Mouse (Mus musculus): ENCODE results near the gene Scyl1.
A peak's percentile ranks its signal among the peaks of the same experiment; 100 is the strongest.

Gene Scyl1

DNA sequence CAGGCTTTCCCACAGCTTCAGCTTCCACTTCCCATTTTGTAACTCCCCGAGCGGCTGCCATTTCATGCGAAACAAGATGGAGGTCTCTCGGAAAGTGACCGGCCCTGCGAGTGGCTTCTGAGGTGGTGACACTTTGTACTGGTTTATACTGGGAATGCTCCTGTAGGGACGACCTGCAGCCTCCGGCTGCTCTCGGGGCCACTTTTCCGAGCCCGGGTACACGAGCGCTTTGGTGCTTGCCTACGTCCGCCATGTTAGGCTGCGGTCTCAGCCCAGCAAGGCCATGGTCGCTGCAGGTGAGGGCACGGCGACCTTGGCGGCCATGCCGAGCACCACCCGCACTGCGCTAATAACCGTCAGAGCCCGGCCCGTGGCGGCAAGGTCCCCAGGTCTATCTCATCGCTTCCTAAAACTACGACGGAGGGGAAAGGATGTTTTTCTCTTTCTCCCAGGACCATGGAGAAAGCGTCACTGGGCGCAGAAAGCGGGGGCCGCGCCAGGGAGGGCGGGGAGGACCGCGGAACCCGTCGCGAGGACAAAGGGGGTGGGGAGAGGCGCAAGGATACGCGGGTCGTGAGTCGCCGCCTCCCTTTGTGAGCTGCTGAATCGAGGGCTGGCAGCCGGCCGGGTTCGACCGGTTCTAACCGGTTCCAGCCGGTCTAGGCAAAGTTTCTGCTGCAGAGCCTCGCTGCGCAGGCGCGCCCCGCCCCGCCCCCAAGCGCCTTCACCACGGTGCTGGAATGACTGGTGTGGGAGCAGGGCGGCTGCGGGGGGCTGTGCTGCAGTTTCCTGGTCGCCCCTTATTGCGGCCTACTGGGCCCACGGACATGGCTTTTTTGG lies 32.0 kb upstream of the Scyl1 start:
- DNase-seq (ENCODE audit: low spot score in 2 of 2), result peak; percentile 99

DNA sequence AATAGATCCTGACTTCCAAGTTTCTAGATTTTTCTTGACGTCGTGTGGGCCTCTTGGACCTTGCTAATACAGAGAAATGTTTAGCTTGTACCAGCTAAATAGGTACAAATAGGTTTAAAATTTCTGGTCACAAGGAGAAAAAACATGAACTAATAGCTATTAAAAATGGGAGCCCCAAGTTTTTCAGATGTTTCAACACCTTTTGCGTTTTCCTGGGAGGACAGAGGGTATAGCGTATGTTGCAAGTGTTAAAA lies 31.5 kb upstream of the Scyl1 start:
- no peak for DNase-seq (ENCODE audit: low spot score in 2 of 2)

DNA sequence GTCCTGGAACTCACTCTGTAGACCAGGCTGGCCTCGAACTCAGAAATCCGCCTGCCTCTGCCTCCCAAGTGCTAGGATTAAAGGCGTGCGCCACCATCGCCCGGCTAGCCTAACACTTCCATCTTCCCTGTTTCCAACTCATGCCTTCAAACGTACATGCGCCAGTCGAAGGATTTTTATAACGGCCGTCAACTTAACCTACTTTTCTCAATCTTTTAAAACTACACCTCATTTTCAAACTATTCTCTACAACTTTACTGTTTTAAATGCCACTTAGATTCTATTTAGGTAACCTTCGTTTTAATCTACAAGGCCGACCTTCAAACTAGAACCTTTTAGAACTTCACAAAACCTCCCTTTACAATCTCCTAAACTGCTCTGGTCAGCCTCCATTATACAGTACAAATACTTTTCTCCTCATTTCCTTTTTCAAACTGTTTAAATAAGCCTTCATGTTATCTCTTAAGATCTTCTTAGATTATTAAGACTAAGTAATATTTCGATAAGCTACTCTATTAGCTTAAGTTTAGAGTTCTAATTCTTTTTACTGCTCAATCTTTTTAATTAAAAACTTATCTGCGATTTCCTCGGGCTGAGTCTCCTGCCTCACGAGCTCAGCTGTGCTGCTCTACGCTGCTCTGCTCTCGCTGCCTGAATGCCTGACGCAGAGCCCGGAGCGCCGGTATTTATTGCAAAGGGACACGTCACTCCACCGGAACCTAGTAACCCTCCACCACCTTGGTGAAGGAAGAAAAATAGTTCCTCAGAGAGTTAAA lies 31.0 kb upstream of the Scyl1 start:
- DNase-seq (ENCODE audit: low spot score in 2 of 2), result peak; percentile 97 to 98

DNA sequence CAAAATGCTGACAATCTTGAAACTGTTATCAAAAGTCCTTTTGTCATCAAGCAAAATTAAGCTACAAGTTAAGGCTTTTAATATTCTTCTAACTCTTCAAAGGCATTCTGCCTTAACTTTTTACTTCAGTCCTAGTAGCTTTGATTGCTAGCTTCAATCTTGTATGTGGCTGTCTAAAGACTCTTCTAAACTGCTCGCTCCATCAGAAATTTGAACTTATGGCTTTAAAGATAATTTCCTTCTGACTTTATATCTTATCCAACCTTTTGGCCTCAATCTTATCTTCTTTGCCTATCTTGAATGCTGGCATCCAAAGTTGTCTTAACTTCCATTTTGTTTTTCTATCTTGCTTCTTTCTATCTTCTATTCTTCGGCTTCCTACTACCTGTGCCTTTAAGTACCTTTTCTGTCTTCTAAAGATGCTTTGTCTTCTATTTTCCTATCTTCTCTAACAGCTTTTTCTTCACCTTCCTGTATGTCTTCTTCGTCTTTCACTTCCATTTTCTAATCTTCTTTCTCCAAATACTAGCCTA lies 30.3 kb upstream of the Scyl1 start:
- DNase-seq (ENCODE audit: low spot score in 2 of 2), result no peak

DNA sequence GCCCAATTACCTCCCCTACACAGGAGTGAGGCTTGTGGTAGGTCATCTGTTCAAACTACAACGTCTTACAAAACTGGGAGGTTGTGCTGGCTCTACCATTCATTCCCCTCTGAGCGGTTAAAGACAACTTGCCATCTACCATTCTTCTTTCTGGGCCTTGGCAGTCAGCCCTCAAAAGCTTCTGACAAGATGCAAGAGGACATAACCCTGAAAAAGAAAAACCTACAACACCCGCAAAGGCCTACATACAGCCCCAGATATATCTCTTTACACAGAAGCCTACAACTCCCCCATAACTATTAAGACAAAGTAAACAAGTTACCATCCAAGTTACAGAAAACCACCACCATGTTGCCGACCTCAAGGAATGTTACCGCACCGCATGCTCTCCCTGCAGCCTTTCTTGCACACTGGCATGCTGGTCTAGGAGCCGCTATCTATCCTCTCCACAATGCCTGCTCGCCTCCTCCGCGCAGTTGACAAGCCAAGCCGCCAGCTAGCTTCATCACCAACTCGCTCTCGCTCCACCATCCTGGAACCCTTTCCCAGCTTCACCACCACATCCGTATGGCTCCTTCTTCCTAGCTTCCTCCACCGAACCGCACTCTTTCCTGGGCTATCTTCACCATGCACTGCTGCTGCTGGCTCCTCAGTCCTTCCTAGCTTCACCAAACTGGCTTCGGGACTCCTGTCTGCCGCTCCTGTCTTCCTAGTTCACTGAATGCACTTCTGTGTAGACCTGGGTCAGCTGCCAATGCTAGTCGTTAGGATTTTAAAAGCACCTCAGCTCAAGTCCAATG lies 29.6 kb upstream of the Scyl1 start:
- DNase-seq (ENCODE audit: low spot score in 2 of 2), result no peak

DNA sequence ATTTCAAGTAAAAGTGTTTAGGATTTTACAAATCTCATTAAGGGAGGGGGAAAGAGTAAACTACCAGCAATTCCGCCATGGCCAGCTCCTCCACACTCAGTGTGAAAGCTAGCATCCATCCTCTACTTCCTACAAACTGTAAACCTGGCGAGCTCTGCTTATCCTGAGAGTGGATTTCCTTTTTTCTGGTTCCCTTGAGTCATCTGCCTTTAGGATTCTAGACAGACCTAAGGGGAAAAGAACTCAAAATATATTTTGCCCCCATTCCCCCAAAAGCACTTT lies 29.1 kb upstream of the Scyl1 start:
- DNase-seq (ENCODE audit: low spot score in 2 of 2), result no peak

DNA sequence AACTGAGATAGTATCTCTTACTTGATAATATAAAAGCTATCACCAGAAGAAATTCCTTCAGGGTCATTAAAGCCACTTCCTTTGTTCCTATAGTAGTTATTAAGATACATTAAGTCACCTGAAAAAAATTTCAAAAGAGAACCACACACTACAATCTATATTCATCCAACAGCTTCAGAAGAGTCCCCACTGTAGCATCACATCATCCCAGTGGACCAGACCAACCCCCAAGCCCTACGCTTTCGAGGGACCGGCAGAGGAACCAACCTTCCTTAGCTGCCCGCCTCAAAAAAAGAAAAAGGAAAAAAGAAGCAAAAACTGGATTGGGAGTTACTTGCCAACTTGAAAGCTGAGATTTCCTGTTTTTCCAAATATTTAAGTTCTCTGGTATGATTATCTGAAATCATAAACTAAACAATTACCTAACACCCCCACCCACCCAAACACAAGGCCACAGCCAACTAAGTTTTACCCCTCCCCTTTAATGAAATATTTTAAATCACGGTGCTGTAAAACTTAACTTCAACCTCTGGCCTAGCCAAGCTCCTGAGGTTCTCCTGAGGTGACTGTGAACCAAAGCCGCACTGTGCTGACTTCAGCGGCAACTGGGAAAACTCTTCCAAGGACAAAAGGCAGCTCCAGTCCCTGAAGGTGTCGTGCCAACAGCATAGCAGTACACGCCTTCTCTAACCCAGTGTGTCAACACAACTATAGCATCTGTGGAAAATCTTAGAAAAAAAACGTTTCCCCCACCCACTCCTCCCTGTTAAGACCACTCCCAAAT lies 28.5 kb upstream of the Scyl1 start:
- no peak for DNase-seq (ENCODE audit: low spot score in 2 of 2)

DNA sequence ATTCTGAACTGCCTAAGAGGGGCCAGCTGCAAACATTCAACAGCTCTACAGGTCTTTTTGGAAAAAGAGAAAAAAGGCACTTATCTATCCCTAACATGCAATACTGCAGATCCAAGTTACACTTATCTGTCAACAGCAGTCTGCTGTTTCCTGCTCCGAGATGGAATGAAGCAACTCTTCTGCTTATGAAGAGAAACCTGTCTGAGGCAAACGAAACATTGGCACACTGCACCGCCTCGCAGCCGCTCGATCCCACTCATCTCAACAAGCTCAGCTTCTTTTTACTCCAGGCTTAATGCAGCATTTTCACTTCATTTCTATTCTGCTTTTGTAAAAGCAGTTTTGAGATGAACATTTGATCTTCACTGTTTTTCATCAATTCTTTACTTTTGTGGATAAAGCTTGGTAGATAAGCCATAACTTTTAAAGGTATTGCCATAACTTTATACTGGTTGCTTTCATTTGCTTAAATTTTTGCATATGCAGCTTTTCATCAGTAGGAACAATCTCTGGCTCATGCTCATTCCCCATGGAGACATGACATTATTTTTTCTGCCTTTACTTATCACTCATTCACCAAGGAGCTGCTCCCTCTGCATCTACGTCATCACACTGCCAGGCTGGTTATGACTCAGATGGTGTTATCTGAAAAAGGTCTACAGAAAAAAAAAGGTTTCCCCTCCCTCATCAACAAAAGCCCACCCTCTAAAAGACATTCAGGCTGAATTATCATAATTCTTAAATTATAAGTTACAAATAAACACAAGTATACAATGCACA lies 27.7 kb upstream of the Scyl1 start:
- no peak for DNase-seq (ENCODE audit: low spot score in 2 of 2)

DNA sequence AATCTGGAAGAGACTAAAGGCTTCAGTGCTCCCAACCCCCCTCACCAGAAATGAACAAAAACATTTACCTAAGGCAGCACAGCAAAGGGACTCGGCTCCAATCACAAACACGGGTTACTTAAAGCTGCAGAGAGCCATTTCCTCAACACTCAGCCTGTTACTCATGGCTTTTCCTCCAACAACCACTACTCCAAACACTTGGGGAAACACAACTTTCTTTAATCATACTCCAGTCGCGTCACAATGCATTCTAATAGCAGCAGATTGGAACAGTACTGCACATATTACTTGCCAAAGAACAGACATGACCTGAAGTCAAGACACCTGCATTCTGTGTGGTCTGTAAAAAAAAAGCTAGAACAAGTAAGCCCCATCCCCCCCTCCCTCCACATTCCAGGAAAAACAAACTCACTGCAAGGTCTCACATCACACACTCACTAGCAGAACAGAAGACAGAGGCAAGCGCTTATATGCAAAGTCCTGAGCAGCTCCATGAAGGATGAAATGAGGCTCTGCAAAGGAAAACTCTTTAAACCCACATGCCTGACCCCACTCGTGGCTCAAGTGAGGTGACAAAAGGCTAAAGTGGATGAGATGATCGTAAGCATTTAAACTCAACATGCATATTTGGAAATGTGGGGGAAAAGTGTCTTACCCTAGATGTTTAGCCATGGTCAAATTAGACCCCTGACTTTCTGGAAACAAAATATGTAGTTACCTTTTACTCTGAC lies 26.3 kb upstream of the Scyl1 start:
- no peak for DNase-seq (ENCODE audit: low spot score in 2 of 2)

DNA sequence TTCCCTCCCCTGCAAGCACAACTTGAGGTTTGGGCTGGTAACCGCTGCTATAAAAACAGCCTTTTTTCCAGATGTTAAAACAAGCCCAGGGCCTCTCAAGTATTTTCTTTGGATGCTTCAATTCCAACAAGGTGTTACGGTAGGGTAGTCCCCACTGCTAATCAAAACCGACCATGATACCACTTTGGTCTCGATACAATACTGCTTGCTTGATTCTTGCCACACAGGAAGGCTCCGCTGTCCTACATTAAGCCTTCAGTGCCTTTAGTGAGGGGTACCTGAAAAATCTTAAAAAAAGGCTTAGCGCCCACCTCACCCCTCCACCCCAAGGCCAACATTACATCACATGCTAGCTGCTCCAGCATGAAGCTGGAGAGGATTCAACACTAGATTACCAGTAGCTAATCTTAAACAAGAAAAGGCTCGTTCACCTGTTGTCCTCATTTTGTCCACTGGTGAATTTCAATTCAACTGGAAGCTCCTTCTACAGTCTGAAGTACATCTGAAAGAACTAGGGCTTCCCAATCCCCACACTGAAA lies 25.4 kb upstream of the Scyl1 start:
- no peak for DNase-seq (ENCODE audit: low spot score in 2 of 2)

DNA sequence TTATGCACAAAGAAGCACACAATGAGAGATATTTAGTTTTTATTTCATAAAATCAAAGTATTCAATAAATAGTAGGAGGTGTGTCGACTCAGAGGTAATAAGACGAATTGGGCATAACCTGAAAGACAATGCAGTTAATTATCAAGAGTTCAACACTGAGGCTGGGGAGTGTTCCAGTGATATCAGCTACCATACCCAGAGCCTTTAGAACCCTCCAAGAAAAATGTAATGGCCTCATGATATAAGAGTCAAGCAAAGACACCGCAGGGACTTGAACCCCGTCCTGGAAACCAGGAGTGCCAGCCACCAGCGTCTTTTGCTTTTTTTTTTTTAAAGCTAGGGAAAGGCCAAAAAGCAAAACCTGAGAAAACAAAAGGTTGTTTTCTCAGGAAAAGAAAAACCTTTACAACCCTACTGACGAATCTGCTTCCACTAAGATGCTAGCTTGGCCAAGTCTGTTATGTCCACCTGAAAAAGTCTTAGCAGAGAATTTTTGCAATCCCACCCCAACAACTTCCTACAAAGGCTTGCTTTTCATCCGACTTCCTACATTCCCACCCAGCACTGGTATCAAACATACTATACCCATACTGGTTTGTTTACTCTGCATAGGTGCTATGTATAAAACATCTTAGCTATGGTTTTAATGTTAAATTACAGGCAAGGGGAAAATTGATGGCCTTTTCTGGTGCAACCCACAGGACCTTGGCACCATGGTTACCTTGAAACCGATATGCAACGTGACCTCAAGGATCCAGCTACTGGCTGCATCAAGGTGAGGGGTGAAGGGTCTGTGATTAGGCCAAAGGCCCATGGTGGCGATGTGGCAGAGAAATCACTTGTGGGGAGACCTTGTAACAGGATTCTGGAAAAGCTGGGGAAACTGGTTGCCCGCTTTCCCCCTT lies 24.7 kb upstream of the Scyl1 start:
- no peak for DNase-seq (ENCODE audit: low spot score in 2 of 2)

DNA sequence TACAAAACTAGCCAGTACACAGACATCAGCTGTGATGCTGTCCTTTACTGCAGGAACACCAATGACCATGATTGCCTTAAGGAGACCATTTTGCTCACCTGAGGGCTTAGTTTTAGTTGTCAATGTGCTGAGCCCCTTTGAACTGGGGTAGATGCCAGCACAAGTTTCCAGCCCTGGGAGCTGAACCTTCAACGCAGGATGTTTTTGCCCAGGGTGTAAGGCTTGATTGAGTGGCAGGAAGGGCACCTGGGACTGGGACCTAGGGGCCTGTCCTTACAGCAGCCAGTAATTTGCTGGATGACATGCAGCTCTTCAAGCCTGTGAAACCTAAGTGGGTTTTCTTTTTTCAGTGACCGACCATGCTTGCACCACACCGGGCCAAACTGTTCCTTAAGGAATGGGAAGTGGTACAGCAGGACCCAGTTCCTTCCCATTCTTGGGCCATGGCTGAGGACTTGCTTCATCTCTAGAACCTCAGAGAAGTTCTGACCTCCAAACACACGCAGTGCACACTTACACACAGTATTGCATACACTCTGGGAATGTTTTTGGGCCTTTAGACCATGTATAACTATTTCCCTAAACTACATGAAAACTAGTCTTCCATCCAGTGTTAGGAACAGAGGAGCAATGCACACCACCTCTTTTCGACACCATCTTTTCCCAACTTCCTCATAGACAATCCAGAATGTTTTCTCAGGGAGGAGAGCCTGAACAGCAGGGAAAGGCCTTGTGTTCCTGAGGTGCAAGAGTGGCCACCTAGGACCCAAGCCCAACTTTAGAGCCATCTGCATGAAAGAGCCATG lies 23.8 kb upstream of the Scyl1 start:
- DNase-seq (ENCODE audit: low spot score in 2 of 2), result no peak

DNA sequence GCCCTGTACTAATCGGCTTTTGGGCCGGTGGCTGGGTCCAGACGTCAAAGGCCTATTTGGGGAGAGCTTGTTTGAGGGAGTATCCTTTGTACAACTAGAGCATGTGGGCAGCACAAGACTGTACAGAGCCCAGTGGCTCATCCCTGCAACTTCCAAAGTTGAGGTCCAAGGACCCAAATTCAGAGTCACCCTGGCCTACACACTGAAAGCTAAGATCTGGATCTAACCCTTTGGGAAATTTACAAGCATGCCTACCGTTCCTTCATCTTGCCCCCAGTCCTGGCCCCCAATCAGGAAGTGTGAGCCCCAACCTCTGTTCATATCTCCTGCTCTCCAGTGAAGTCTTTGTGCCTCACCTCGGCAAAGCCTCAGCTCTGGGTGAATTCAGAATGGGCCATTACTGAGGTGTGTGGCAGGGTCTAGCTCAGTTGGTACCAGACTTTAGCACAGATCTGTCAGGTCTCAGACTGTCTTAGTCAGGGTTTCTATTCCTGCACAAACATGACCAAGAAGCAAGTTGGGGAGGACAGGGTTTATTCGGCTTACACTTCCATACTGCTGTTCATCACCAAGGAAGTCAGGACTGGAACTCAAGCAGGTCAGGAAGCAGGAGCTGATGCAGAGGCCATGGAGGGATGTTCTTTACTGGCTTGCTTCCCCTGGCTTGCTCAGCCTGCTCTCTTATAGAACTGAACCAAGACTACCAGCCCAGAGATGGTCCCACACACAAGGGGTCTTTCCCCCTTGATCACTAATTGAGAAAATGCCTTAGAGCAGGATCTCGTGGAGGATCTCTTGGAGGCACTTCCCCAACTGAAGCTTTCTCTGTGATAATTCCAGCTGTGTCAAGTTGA lies 22.9 kb upstream of the Scyl1 start:
- DNase-seq (ENCODE audit: low spot score in 2 of 2), result peak in 1 of 2 experiments; percentile 75

DNA sequence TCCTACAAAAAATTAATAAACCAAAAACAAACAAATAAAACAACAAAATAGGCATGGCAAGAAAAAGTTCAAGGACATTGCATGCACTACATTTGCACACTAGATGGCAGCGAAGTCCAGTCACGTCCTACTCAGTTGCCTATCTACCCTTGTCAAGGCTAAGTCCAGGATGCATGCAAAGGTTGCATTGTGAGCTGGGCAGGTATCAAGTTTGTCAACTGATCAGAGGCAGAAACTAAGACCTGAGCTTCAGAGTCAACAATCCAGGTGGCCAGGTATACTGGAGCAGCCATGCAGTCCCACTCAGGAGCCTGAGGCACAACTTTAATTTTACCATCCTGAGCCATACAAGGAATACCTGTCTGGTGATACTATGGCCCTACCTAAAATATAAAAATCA lies 21.9 kb upstream of the Scyl1 start:
- DNase-seq (ENCODE audit: low spot score in 2 of 2), result peak in 1 of 2 experiments; percentile 65

DNA sequence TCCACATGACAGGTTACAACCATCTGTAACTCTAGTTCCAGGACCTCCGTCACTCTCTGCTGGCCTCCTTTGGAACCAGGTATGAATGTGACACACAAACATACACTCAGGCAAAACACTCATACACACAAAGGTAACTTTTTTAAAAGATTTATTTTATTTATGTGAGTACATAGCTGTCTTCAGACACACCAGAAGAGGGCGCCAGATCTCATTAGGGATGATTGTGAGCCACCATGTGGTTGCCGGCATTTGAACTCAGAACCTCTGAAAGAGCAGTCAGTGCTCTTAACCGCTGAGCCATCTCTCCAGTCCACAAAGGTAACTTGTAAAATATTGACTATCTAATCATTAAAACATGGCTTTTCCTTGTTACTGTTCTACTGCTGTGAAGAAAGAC lies 20.1 kb upstream of the Scyl1 start:
- DNase-seq (ENCODE audit: low spot score in 2 of 2), result no peak

DNA sequence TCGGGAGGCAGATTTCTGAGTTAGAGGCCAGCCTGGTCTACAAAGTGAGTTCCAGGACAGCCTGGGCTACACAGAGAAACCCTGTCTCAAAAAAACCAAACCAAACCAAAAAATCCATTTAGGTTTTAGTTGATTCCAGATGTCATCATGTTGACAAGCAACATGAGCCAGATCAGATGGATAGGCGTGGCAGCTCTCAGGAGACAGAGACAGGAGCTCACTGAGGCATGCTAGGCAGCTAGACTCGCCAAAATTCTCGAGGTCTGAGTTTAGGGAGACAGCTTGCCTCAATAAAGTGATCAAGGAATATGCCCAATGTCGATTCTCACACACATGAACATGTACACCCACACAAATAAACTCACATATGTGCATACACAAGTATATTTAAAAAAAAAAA lies 17.8 kb upstream of the Scyl1 start:
- DNase-seq (ENCODE audit: low spot score in 2 of 2), result no peak

DNA sequence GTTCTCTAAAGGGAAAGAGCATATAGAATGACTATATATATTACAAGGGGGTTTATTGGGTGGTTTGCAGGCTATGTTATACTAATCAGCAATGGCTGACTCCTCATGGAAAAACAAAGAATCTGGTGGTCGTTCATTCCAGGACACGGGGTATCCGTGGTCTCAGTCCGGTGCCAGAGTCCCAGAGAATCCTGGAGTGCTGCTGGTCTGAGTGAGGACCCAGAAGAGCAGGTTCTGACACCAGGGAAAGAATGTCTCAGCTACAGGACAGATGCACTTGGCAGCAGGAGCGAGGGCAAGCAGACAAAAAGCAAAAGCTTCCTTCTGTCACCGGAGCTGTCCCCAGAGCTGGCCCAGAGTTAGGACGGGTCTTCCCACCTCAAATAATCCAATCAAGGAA lies 17.4 kb upstream of the Scyl1 start:
- no peak for DNase-seq (ENCODE audit: low spot score in 2 of 2)
